Mouse (Mus musculus): ENCODE results near the gene Zc3h10.

DNA sequence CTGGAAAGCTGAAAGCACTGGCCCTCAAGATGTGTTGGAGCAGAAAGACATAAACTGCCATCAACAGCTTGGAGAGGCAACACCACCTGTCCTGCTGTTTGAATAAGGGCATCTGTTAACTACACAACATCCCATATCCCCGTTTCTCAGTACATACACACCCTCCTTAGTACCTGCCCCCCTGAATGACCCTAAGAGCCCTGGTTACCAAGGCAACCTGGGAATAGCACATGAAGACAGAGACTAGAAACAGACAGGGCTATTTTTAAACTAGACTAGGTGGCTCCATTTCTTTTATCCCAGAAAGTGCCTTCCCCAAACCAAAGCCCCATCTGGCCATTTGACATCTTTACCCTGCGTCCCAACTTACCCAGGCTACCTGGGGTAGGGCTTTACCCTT lies 4.5 kb downstream of the Zc3h10 start:
- TF ChIP-seq EP300 (IDR thresholded peaks at IDR 0.05; ENCODE audit: low read depth) (no peak), CTCF (IDR thresholded peaks at IDR 0.05; ENCODE audit: low read depth) (no peak)

All from heart, postnatal 0 days (tissue).